Mouse (Mus musculus): ENCODE measurements around the gene Rap1gds1. TPM values are rescaled to one million over a fixed set of nuclear protein-coding genes. Genes with fewer than 3 reads are reported as not detected.

Gene Rap1gds1
- polyA plus RNA-seq, 1 experiment from 2014 or later: 42.6 TPM

DNA sequence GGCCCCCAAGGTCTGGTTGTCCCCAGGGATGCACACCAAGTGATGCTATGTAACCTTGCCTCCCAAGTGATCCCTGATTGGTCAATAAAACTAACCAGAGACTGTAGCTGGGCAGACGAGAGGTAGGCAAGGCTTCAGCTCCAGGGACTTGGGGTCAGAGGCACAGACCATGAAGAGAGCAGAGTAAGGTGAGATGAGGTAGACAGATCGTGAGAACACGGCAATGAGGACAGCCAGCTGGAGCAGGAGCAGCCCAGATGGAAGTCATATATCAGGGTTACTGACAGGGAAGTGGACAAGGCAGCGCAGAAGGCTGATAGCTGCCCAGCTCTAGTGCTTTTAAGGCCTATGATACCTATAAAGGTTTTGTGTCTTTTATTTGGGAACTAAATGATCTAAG lies 5.5 kb downstream of the Rap1gds1 start:
- Histone ChIP-seq H3K4me2 (ENCODE audit: low read depth, low read length) (no peak overlapping the region), H3K27ac (ENCODE audit: low read length) (no peak overlapping the region), H3K9me3 (ENCODE audit: control insufficient read depth, low read length) (no peaks in the 10 kb centered on the region), H3K27me3 (replicated peaks; ENCODE audit: control insufficient read depth, insufficient read depth, low read length) (no peaks in the 10 kb centered on the region), H3K9ac (ENCODE audit: low read depth, low read length) (no peak overlapping the region), H3K36me3 (ENCODE audit: control insufficient read depth, insufficient read depth, low read length) (no peaks in the 10 kb centered on the region), H3K4me1 (ENCODE audit: control insufficient read depth, insufficient read depth, low read length) (no peaks in the 10 kb centered on the region), H3K4me3 (ENCODE audit: low read length) (no peak overlapping the region)
- ATAC-seq: no peak
- 40% methylated on average over 4 of the region's 4 CpGs for WGBS

DNA sequence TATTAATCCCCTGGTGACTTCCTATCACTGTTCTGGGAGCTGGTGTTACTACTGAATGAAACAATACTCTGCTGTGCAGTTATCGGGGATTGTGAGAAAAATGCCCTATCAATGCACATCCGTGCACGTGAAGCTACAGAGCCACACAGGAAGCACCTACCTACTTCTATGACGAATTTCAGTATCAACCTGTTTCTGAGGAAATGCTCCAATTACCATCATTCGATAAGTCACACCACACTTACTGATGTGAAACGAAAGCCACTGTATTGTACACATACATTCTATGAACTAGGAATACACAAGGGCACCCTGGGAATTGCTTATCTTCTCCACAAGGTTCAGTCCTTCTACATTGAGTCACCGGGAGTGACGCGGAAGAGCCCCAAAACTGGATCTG lies 10.9 kb downstream of the Rap1gds1 start:
- no peak overlapping the region for H3K9ac ChIP-seq (ENCODE audit: low read depth, low read length)
- no peaks in the 10 kb centered on the region for H3K27me3 ChIP-seq (replicated peaks; ENCODE audit: control insufficient read depth, insufficient read depth, low read length)
- no peak overlapping the region for H3K4me3 ChIP-seq (ENCODE audit: low read length)
- H3K4me2 ChIP-seq (ENCODE audit: low read depth, low read length): no peak overlapping the region
- ATAC-seq: no peak
- no peaks in the 10 kb centered on the region for H3K9me3 ChIP-seq (ENCODE audit: control insufficient read depth, low read length)
- no peaks in the 10 kb centered on the region for H3K4me1 ChIP-seq (ENCODE audit: control insufficient read depth, insufficient read depth, low read length)
- no peaks in the 10 kb centered on the region for H3K36me3 ChIP-seq (ENCODE audit: control insufficient read depth, insufficient read depth, low read length)
- H3K27ac ChIP-seq (ENCODE audit: low read length): no peak overlapping the region
- 93% methylated on average over 9 of the region's 9 CpGs for WGBS

DNA sequence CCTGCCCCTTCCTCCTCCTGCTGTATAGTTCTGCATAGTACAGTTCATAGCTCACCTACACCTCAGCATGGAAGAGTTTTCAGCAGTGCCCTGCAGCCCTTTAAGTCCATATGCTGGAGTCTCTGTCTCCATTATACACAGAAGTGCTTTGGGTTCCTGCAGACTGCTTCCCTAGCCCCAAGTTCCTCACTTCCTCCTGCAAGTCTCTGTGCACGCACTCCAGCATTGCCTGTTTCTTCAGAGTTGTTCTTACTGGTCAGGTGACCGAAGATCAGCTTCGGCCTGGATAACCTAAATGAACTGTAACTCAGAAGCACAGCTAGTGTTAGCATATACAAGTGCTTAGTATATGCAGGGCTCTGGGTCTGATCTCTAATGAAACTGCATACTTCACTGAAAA lies 12.9 kb downstream of the Rap1gds1 start:
- Histone ChIP-seq H3K4me1 (ENCODE audit: control insufficient read depth, insufficient read depth, low read length) (no peaks in the 10 kb centered on the region), H3K27me3 (replicated peaks; ENCODE audit: control insufficient read depth, insufficient read depth, low read length) (no peaks in the 10 kb centered on the region), H3K9ac (ENCODE audit: low read depth, low read length) (no peak overlapping the region), H3K9me3 (ENCODE audit: control insufficient read depth, low read length) (no peaks in the 10 kb centered on the region), H3K27ac (ENCODE audit: low read length) (no peak overlapping the region), H3K4me2 (ENCODE audit: low read depth, low read length) (no peak overlapping the region), H3K4me3 (ENCODE audit: low read length) (no peak overlapping the region), H3K36me3 (ENCODE audit: control insufficient read depth, insufficient read depth, low read length) (no peaks in the 10 kb centered on the region)
- 81% methylated on average over 3 of the region's 3 CpGs for WGBS
- peak; percentile 31; the same call in 1 of the 2 replicates for ATAC-seq

DNA sequence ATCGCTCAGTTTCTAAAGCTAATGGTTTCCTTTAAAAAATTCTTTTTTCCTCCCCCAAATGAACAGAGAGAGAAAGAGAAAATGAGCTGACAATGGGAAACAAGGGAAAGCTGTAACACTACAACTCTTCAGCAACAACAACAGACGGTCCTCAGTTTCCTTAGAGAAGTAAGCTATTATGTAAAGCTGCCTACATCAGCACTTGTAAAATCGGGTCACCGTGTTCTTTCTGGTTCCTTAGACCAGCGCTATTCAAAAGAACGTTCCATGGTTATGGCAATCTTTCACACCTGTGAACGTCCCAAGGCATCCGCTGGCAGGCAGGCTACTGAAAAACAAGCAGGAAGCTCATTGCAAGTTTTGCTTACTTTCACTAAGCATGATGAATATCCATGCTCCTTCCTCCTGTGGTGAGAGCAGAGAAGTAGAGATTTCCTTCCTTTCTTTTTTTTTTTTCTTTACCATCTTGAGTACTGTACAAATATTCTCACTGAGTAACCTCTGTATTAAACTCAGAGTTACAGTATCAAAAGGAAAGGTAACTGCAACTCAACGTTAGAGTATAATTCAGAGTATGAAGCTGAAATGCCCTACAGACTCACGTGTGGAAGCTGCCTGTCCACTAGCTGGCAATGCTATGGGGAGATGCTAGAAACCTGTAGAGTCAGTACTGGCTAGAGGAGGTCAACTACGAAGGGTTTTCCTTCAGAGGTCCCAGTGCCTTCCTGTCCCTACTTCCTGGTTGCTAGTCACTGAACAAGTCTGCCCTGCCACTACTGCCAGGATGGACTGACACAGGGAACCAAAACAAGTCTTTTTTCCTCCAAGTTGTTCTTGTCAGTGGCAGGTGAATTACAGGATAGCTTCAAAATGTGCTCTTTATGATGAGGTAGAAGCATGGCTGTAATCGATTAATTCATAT lies 26.0 kb downstream of the Rap1gds1 start:
- no peak overlapping the region for H3K27ac ChIP-seq (ENCODE audit: low read length)
- H3K4me3 ChIP-seq (ENCODE audit: low read length): no peak overlapping the region
- no peak for ATAC-seq

DNA sequence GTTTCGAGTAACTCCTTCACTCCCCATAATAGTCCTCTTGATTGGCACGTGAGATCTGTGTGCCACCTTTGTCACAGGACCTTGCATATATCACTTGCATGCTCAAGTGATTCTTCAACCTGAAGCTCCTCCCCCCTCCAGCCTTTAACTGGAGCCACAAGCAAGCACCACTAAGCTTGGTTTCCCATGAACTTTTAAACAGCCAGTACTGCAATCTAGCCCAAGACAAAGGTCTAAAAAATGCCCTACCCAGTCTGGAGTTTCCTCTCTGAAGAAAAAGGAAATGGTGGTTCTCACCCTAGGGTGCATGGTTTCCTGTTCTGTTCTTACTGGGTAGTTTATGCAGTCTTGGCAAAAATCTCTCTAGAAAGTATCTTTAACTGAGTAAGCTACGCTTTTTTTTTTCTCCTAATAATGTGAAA lies 32.6 kb downstream of the Rap1gds1 start:
- no peaks in the 10 kb centered on the region for H3K9me3 ChIP-seq (ENCODE audit: control insufficient read depth, low read length)
- H3K4me1 ChIP-seq (ENCODE audit: control insufficient read depth, insufficient read depth, low read length): peaks cover 3% of the 10 kb centered on the region; the same call in 1 of the 2 replicates
- no peak overlapping the region for H3K4me3 ChIP-seq (ENCODE audit: low read length)
- H3K36me3 ChIP-seq (ENCODE audit: control insufficient read depth, insufficient read depth, low read length): no peaks in the 10 kb centered on the region
- no peak overlapping the region for H3K4me2 ChIP-seq (ENCODE audit: low read depth, low read length)
- WGBS: 76% methylated on average over 3 of the region's 3 CpGs
- no peaks in the 10 kb centered on the region for H3K27me3 ChIP-seq (replicated peaks; ENCODE audit: control insufficient read depth, insufficient read depth, low read length)
- peak; percentile 84 for ATAC-seq
- peak overlapping the region; percentile 54 for H3K27ac ChIP-seq (ENCODE audit: low read length)
- H3K9ac ChIP-seq (ENCODE audit: low read depth, low read length): no peak overlapping the region

More for the DNA sequence above, 26.0 kb downstream of the Rap1gds1 start:
- WGBS: 84% methylated on average over 12 of the region's 12 CpGs
- Histone ChIP-seq H3K9me3 (ENCODE audit: control insufficient read depth, low read length) (no peaks in the 10 kb centered on the region), H3K27me3 (replicated peaks; ENCODE audit: control insufficient read depth, insufficient read depth, low read length) (no peaks in the 10 kb centered on the region), H3K4me2 (ENCODE audit: low read depth, low read length) (no peak overlapping the region), H3K9ac (ENCODE audit: low read depth, low read length) (no peak overlapping the region), H3K36me3 (ENCODE audit: control insufficient read depth, insufficient read depth, low read length) (peaks cover 5% of the 10 kb centered on the region; the same call in 1 of the 2 replicates), H3K4me1 (ENCODE audit: control insufficient read depth, insufficient read depth, low read length) (no peaks in the 10 kb centered on the region)

DNA sequence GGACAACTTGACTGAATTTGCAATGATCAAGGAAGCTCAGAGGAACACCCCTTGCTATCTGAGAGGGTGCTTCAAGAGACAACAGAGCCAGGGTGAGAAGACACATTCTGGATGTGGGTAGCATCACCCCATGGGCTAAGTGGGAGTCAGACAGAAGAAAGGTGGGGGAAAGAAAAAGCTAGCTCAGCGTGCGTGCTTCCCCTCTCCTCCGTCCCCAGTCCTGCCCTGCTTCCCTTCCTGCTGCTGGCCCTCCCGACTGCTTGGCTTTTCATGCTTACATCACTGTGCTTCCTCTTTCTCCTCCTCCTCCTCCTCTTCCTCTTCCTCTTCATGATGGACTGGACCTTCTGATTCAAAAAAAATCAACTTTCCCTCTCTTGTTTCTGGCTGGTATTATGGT lies 33.1 kb downstream of the Rap1gds1 start:
- Histone ChIP-seq H3K4me3 (ENCODE audit: low read length) (no peak overlapping the region), H3K27ac (ENCODE audit: low read length) (no peak overlapping the region), H3K4me1 (ENCODE audit: control insufficient read depth, insufficient read depth, low read length) (peaks cover 3% of the 10 kb centered on the region; the same call in 1 of the 2 replicates), H3K9me3 (ENCODE audit: control insufficient read depth, low read length) (no peaks in the 10 kb centered on the region), H3K27me3 (replicated peaks; ENCODE audit: control insufficient read depth, insufficient read depth, low read length) (no peaks in the 10 kb centered on the region), H3K9ac (ENCODE audit: low read depth, low read length) (no peak overlapping the region), H3K36me3 (ENCODE audit: control insufficient read depth, insufficient read depth, low read length) (no peaks in the 10 kb centered on the region), H3K4me2 (ENCODE audit: low read depth, low read length) (no peak overlapping the region)
- 92% methylated on average over 4 of the region's 4 CpGs for WGBS
- ATAC-seq: no peak; the same call in 1 of the 2 replicates

DNA sequence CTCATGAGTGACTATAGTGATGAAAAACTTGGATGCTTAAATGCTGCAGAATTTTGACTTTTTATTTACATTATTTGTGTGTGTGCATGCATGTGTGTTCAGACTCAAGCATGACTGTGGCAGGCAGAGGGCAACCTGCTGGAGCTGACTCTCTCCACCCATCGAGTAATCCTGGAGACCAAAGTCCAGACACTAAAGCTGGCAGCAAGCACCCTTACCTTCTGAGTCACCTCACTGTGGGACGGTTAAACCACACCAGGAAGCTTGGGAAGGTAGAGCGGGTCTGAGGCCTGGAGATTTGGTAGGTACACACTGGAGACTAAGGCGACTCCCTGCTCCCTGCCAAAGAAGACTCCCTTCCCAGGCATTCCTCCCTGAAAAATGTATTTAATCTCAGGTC lies 38.0 kb downstream of the Rap1gds1 start:
- H3K4me1 ChIP-seq (ENCODE audit: control insufficient read depth, insufficient read depth, low read length): no peaks in the 10 kb centered on the region
- peak overlapping the region; percentile 72 for H3K27ac ChIP-seq (ENCODE audit: low read length)
- no peak overlapping the region for H3K9ac ChIP-seq (ENCODE audit: low read depth, low read length)
- H3K4me3 ChIP-seq (ENCODE audit: low read length): no peak overlapping the region
- H3K4me2 ChIP-seq (ENCODE audit: low read depth, low read length): no peak overlapping the region
- ATAC-seq: peak; percentile 98
- no peaks in the 10 kb centered on the region for H3K36me3 ChIP-seq (ENCODE audit: control insufficient read depth, insufficient read depth, low read length)
- no peaks in the 10 kb centered on the region for H3K27me3 ChIP-seq (replicated peaks; ENCODE audit: control insufficient read depth, insufficient read depth, low read length)
- H3K9me3 ChIP-seq (ENCODE audit: control insufficient read depth, low read length): no peaks in the 10 kb centered on the region
- 69% methylated on average over 4 of the region's 4 CpGs for WGBS

DNA sequence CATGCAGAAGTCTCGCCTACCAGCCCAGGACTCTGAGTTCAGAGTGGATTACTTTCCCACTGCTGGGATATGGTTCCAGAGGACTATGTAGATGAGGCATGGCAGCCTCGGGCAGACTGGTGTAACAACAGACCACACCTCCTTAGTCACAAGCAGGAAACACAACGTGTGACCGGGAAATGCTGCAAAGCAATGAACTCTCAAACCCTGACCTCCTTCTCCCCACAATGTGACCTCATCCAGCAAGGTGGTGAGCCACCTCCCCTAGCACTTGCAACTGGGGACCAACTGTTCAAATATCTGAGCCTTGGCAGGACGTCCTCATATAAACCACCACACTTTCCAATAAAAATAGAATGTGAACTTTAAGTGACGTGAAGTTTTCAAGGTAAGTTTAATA lies 41.8 kb downstream of the Rap1gds1 start:
- Histone ChIP-seq H3K4me1 (ENCODE audit: control insufficient read depth, insufficient read depth, low read length) (no peaks in the 10 kb centered on the region), H3K36me3 (ENCODE audit: control insufficient read depth, insufficient read depth, low read length) (no peaks in the 10 kb centered on the region), H3K9ac (ENCODE audit: low read depth, low read length) (no peak overlapping the region), H3K9me3 (ENCODE audit: control insufficient read depth, low read length) (no peaks in the 10 kb centered on the region), H3K4me2 (ENCODE audit: low read depth, low read length) (no peak overlapping the region), H3K27me3 (replicated peaks; ENCODE audit: control insufficient read depth, insufficient read depth, low read length) (no peaks in the 10 kb centered on the region), H3K27ac (ENCODE audit: low read length) (no peak overlapping the region), H3K4me3 (ENCODE audit: low read length) (no peak overlapping the region)
- WGBS: 79% methylated on average over 6 of the region's 6 CpGs
- ATAC-seq: no peak

DNA sequence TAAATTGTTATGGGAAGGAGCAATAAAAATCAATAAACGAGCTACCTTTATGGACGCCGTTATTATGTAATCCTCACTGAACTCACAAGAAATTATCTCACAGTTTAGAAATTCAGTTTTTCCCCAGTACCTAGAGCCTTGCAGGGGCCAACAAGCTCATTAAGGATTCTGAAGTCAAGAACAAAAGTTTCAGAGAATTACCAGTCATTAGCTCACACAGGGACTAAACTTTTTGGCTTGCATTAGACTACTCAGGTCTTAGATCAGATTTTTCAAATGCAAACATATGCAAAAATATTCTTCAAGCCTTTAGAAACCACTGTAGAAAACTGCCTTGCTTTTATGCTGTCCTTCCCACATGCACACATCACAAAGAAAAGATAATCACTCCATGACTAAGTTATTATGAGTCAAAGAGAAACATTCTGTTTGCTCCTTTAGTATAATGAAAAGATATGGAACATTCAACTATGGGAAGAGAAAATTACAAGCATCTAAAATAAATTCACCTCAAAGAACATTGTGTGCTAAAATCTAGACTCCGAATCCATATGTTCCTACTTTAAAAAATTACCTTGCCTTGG lies 44.3 kb downstream of the Rap1gds1 start:
- Histone ChIP-seq H3K4me2 (ENCODE audit: low read depth, low read length) (no peak overlapping the region), H3K27ac (ENCODE audit: low read length) (no peak overlapping the region), H3K4me3 (ENCODE audit: low read length) (no peak overlapping the region), H3K36me3 (ENCODE audit: control insufficient read depth, insufficient read depth, low read length) (no peaks in the 10 kb centered on the region), H3K27me3 (replicated peaks; ENCODE audit: control insufficient read depth, insufficient read depth, low read length) (no peaks in the 10 kb centered on the region), H3K9ac (ENCODE audit: low read depth, low read length) (no peak overlapping the region), H3K4me1 (ENCODE audit: control insufficient read depth, insufficient read depth, low read length) (no peaks in the 10 kb centered on the region), H3K9me3 (ENCODE audit: control insufficient read depth, low read length) (no peaks in the 10 kb centered on the region)
- WGBS: 84% methylated on average over 4 of the region's 4 CpGs
- no peak for ATAC-seq

Measured in intestine, embryonic 16.5 days (tissue).